Comparison of ENCODE assay signal across 27 mouse cellular contexts in the genomic region with DNA sequence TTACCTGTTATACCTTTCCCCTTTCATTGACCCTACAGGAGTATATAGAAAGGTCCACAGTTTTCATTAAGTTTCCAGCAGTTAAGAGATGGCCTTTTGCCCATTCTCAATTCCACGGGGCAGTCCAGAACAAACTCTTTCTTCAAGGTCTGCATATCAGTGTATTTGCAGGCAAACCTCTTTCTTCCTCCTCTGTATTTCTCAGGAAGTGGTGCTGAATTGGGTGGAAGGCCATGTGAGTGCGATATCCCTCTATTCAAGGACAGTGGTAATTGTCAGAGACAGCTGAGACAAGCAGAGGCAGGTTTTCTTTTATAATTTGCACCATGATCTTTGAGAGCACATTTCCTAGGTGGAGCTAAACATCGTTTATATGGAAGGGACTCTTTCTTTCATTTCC. TPM values are rescaled to one million over a fixed set of nuclear protein-coding genes. Genes with fewer than 3 reads are reported as not detected.
DNase-seq lines count a peak whose midpoint lies in the region; ATAC-seq lines count a peak whose summit lies in the region.
"Had no signal": no experiment of that assay in that cellular context is flagged by ENCODE, and none has a peak within 500 bp of the region (broad histone marks: within the 10 kb centered on the region; RNA-seq: fewer than 3 reads in every experiment).

No protein-coding gene starts in this region.

- no peaks in the 10 kb centered on the region for H3K36me3 ChIP-seq in heart, embryonic 13.5 days
- H3K36me3 ChIP-seq in heart, embryonic 11.5 days (ENCODE audit: control insufficient read depth, insufficient read depth, low read length): no peaks in the 10 kb centered on the region
- no peaks in the 10 kb centered on the region for H3K36me3 ChIP-seq in heart, embryonic 16.5 days (ENCODE audit: control insufficient read depth, insufficient read depth)
- H3K36me3 ChIP-seq: embryonic facial prominence, embryonic 10.5 days; embryonic facial prominence, embryonic 12.5 days; forebrain, embryonic 15.5 days; G1E had no signal

- ATAC-seq in heart, embryonic 13.5 days (ENCODE audit: extremely low read depth, insufficient number of reproducible peaks, low FRiP score, low TSS enrichment): no peak
- ATAC-seq in heart, embryonic 11.5 days (replicated peaks; ENCODE audit: insufficient number of reproducible peaks, low FRiP score, low TSS enrichment): no peak
- ATAC-seq in heart, embryonic 16.5 days (replicated peaks; ENCODE audit: extremely low read depth, insufficient read depth, low FRiP score): peak; percentile 41; the same call in 1 of the 2 replicates
- peak; percentile 81 for ATAC-seq in common myeloid progenitor, adult 5-6 weeks (replicated peaks; ENCODE audit: low read depth, poor library complexity, severe bottlenecking)
- ATAC-seq: activated CD4-positive, CD25-positive, alpha-beta regulatory T cell, adult 4 months; CD4-positive, CD25-positive, alpha-beta regulatory T cell, adult 4 months; forebrain, embryonic 13.5 days; forebrain, embryonic 15.5 days; forebrain, postnatal 0 days; Patski had no signal

- DNase-seq in heart, postnatal 14 days: no peak
- peak; percentile 85 for DNase-seq in 416B (ENCODE audit: low read depth)
- no peak for DNase-seq in c-Kit-positive CD71-positive TER-119-positive erythroid progenitor cells, embryonic 14.5 days (ENCODE audit: low spot score)
- DNase-seq: adrenal gland, adult 8-10 months; adrenal gland, postnatal 14 days; adrenal gland, postnatal 36 days; B cell, adult 2 months; cerebellum, adult 11 months; cerebellum, adult 18-20 months; cerebellum, adult 8-10 months; cerebellum, adult 9-11 months; cerebellum, postnatal 14 days; cerebellum, postnatal 36 days; forebrain, postnatal 0 days had no signal

- 54% methylated on average over 3 of the region's 3 CpGs for WGBS in heart, embryonic 13.5 days
- 59% methylated on average over 3 of the region's 3 CpGs for WGBS in heart, embryonic 11.5 days (ENCODE audit: insufficient replicate concordance)
- WGBS in heart, embryonic 16.5 days: 60% methylated on average over 3 of the region's 3 CpGs

- intact Hi-C loops in heart, postnatal 14 days (cut with DNase I): no loop called here

- no peak overlapping the region for H3K4me3 ChIP-seq in heart, embryonic 13.5 days
- H3K4me3 ChIP-seq in heart, embryonic 11.5 days (ENCODE audit: low read depth, low read length): no peak overlapping the region
- H3K4me3 ChIP-seq in heart, embryonic 16.5 days (ENCODE audit: low read length): no peak overlapping the region
- H3K4me3 ChIP-seq: embryonic facial prominence, embryonic 10.5 days; embryonic facial prominence, embryonic 12.5 days; forebrain, embryonic 13.5 days; forebrain, embryonic 15.5 days had no signal

- peak overlapping the region; percentile 48; the same call in 1 of the 2 replicates for H3K27ac ChIP-seq in heart, embryonic 13.5 days (replicated peaks)
- no peak overlapping the region for H3K27ac ChIP-seq in heart, embryonic 11.5 days (ENCODE audit: low read depth, low read length)
- no peak overlapping the region for H3K27ac ChIP-seq in heart, embryonic 16.5 days (ENCODE audit: low read length)
- H3K27ac ChIP-seq: embryonic facial prominence, embryonic 10.5 days; embryonic facial prominence, embryonic 12.5 days; forebrain, embryonic 13.5 days; forebrain, embryonic 15.5 days had no signal

- H3K9me3 ChIP-seq in heart, embryonic 13.5 days: no peaks in the 10 kb centered on the region
- no peaks in the 10 kb centered on the region for H3K9me3 ChIP-seq in heart, embryonic 11.5 days (replicated peaks; ENCODE audit: control insufficient read depth, low read length)
- H3K9me3 ChIP-seq in heart, embryonic 16.5 days (replicated peaks; ENCODE audit: control insufficient read depth, low read length): no peaks in the 10 kb centered on the region
- H3K9me3 ChIP-seq: embryonic facial prominence, embryonic 10.5 days; embryonic facial prominence, embryonic 12.5 days; forebrain, embryonic 13.5 days; forebrain, embryonic 15.5 days; G1E had no signal

- no peaks in the 10 kb centered on the region for H3K27me3 ChIP-seq in heart, embryonic 13.5 days (replicated peaks)
- no peaks in the 10 kb centered on the region for H3K27me3 ChIP-seq in heart, embryonic 11.5 days (ENCODE audit: control insufficient read depth, insufficient read depth, low read length)
- no peaks in the 10 kb centered on the region; the same call in 1 of the 2 replicates for H3K27me3 ChIP-seq in heart, embryonic 16.5 days (ENCODE audit: control insufficient read depth, insufficient read depth, low read length)
- H3K27me3 ChIP-seq: embryonic facial prominence, embryonic 12.5 days; forebrain, embryonic 13.5 days; forebrain, embryonic 15.5 days had no signal

- no peak overlapping the region for H3K9ac ChIP-seq in heart, embryonic 13.5 days
- no peak overlapping the region for H3K9ac ChIP-seq in heart, embryonic 11.5 days (ENCODE audit: low read depth, low read length)
- no peak overlapping the region for H3K9ac ChIP-seq in heart, embryonic 16.5 days (ENCODE audit: low read length)
- H3K9ac ChIP-seq: embryonic facial prominence, embryonic 12.5 days; forebrain, embryonic 13.5 days; forebrain, embryonic 15.5 days; forebrain, postnatal 0 days had no signal

- H3K4me1 ChIP-seq in heart, embryonic 13.5 days: no peaks in the 10 kb centered on the region
- no peaks in the 10 kb centered on the region for H3K4me1 ChIP-seq in heart, embryonic 11.5 days (ENCODE audit: control insufficient read depth, insufficient read depth, low read length)
- no peaks in the 10 kb centered on the region for H3K4me1 ChIP-seq in heart, embryonic 16.5 days (ENCODE audit: control insufficient read depth, insufficient read depth, low read length)
- H3K4me1 ChIP-seq: embryonic facial prominence, embryonic 10.5 days; embryonic facial prominence, embryonic 12.5 days; forebrain, embryonic 13.5 days; forebrain, embryonic 15.5 days had no signal

- H3K4me2 ChIP-seq in heart, embryonic 13.5 days: no peak overlapping the region
- H3K4me2 ChIP-seq in heart, embryonic 11.5 days: no peak overlapping the region
- no peak overlapping the region for H3K4me2 ChIP-seq in heart, embryonic 16.5 days (ENCODE audit: low read depth, low read length)
- H3K4me2 ChIP-seq: embryonic facial prominence, embryonic 12.5 days; forebrain, embryonic 13.5 days; forebrain, embryonic 15.5 days had no signal

RNA-seq across cellular contexts. Expression of a gene that starts 16.8 kb away (rescaled TPM):
- 0.52 and 1.1 TPM in 2 replicates for polyA plus RNA-seq in heart, embryonic 13.5 days (2015; fragmentation: Nextera tagmentation; extraction: Ambion mirVana)
- 1.8 and 2.6 TPM in 2 replicates for polyA plus RNA-seq in heart, embryonic 11.5 days (2014; fragmentation: Nextera tagmentation; extraction: Ambion mirVana)
- polyA plus RNA-seq in heart, embryonic 16.5 days (2015; fragmentation: Nextera tagmentation; extraction: Ambion mirVana): 0.91 and 1.5 TPM in 2 replicates
- under 1 TPM; 0.05 to 0.38 TPM for total RNA-seq in heart, postnatal 14 days (2021)
- not detected in 2 replicates for total RNA-seq in common myeloid progenitor, adult 5-6 weeks (2017)
- total RNA-seq: adrenal gland, adult 18-20 months; adrenal gland, postnatal 14 days had no signal
- polyA plus RNA-seq: CD4-positive, CD25-positive, alpha-beta regulatory T cell, adult 4 months; G1E; Patski had no signal

Comparison
In these comparisons a context has a peak if more than half of its experiments do, and no peak if none do; other contexts are left out.
1. ATAC-seq: peak in heart, embryonic 16.5 days (single experiment) and common myeloid progenitor, adult 5-6 weeks (single experiment); none in heart, embryonic 13.5 days (single experiment) and heart, embryonic 11.5 days (single experiment).